Mouse (Mus musculus): ENCODE results near the gene Arel1.

Gene Arel1

GRCm38 (mm10) chr12:84907024-84907626, 63.6 kb downstream of the Arel1 start:
- no peak for DNase-seq (ENCODE audit: low spot score)

- no peak for DNase-seq (ENCODE audit: low spot score)
Measured at GRCm38 (mm10) chr12:84904399-84904798, 66.3 kb downstream of the Arel1 start.

GRCm38 (mm10) chr12:84900317-84900716, 70.4 kb downstream of the Arel1 start:
- DNase-seq (ENCODE audit: low spot score) = no peak

- DNase-seq (ENCODE audit: low spot score) = no peak
Measured at GRCm38 (mm10) chr12:84897322-84897721, 73.4 kb downstream of the Arel1 start.

GRCm38 (mm10) chr12:84896235-84896634, 74.5 kb downstream of the Arel1 start:
- DNase-seq (ENCODE audit: low spot score) = peak; percentile 35

- DNase-seq (ENCODE audit: low spot score) = no peak
Measured at GRCm38 (mm10) chr12:84893648-84894628, 76.8 kb downstream of the Arel1 start.

GRCm38 (mm10) chr12:84890289-84890688, 80.4 kb downstream of the Arel1 start:
- no peak for DNase-seq (ENCODE audit: low spot score)

- DNase-seq (ENCODE audit: low spot score) = no peak
Measured at GRCm38 (mm10) chr12:84885107-84885876, 85.4 kb downstream of the Arel1 start.

GRCm38 (mm10) chr12:84884423-84885076, 86.2 kb downstream of the Arel1 start:
- DNase-seq (ENCODE audit: low spot score) = no peak

- no peak for DNase-seq (ENCODE audit: low spot score)
Measured at GRCm38 (mm10) chr12:84882796-84883195, 87.9 kb downstream of the Arel1 start.

- DNase-seq (ENCODE audit: low spot score) = no peak
Measured at GRCm38 (mm10) chr12:84880091-84880490, 90.6 kb downstream of the Arel1 start.

- peak; percentile 92 for DNase-seq (ENCODE audit: low spot score)
Measured at GRCm38 (mm10) chr12:84876481-84877121, 94.1 kb downstream of the Arel1 start, which contains the start of gene Ltbp2. Ltbp2 (minus strand) TSS chr12:84876532.

GRCm38 (mm10) chr12:84875761-84876480, 94.8 kb downstream of the Arel1 start:
- no peak for DNase-seq (ENCODE audit: low spot score)

GRCm38 (mm10) chr12:84873434-84873833, 97.3 kb downstream of the Arel1 start:
- DNase-seq (ENCODE audit: low spot score) = no peak

- DNase-seq (ENCODE audit: low spot score) = no peak
Measured at GRCm38 (mm10) chr12:84872310-84872709, 98.4 kb downstream of the Arel1 start.
